Mouse (Mus musculus) kidney, adult 11 months (tissue): ENCODE data around the gene Pou2f2.

Experiments
- DNase-seq: peaks from one replicate; pipeline ENCODE4 v3.0.0; 2022

Pou2f2 gene

GRCm38 (mm10) chr7:25179606-25180161 is at the start of gene Pou2f2:
Gene Pou2f2 (minus strand): TSS chr7:25179726.
- no peak for DNase-seq

- DNase-seq = peak; percentile 79
Measured at GRCm38 (mm10) chr7:25227523-25228300, 48.2 kb upstream of the Pou2f2 start.

- DNase-seq = no peak
Measured at GRCm38 (mm10) chr7:25222275-25222967, 42.9 kb upstream of the Pou2f2 start.

- DNase-seq = peak; percentile 98
Measured at GRCm38 (mm10) chr7:25221102-25221883, 41.8 kb upstream of the Pou2f2 start, which contains the start of gene Zfp526. Gene Zfp526 (plus strand): TSS chr7:25221425.

- peak; percentile 85 for DNase-seq
Measured at GRCm38 (mm10) chr7:25220457-25221101, 41.1 kb upstream of the Pou2f2 start, which contains the start of gene Dedd2. Gene Dedd2 (minus strand): TSS chr7:25220615.

GRCm38 (mm10) chr7:25219756-25220456 is 40.4 kb upstream of the Pou2f2 start:
- DNase-seq = peak; percentile 97

- DNase-seq = no peak
Measured at GRCm38 (mm10) chr7:25219416-25219750, 39.9 kb upstream of the Pou2f2 start.

GRCm38 (mm10) chr7:25218705-25219415 is 39.3 kb upstream of the Pou2f2 start:
- peak; percentile 53 for DNase-seq

GRCm38 (mm10) chr7:25217653-25218395 is 38.3 kb upstream of the Pou2f2 start:
- peak; percentile 64 for DNase-seq

GRCm38 (mm10) chr7:25214172-25214571 is 34.6 kb upstream of the Pou2f2 start:
- DNase-seq = no peak

GRCm38 (mm10) chr7:25213099-25213498 is 33.6 kb upstream of the Pou2f2 start:
- no peak for DNase-seq

GRCm38 (mm10) chr7:25210482-25210881 is 31.0 kb upstream of the Pou2f2 start:
- DNase-seq = no peak

- DNase-seq = no peak
Measured at GRCm38 (mm10) chr7:25209161-25209622, 29.7 kb upstream of the Pou2f2 start.

GRCm38 (mm10) chr7:25206094-25206830 is 26.7 kb upstream of the Pou2f2 start:
- DNase-seq = no peak

- DNase-seq = no peak
Measured at GRCm38 (mm10) chr7:25205355-25206093, 26.0 kb upstream of the Pou2f2 start.

GRCm38 (mm10) chr7:25203624-25204023 is 24.1 kb upstream of the Pou2f2 start:
- no peak for DNase-seq

- no peak for DNase-seq
Measured at GRCm38 (mm10) chr7:25197384-25198018, 18.0 kb upstream of the Pou2f2 start.

- DNase-seq = no peak
Measured at GRCm38 (mm10) chr7:25196107-25196506, 16.6 kb upstream of the Pou2f2 start.
